9 mouse cellular contexts compared by ENCODE assay signal in genomic region chr6:38492550-38492949, GRCm38 (mm10). TPM values are rescaled to one million over a fixed set of nuclear protein-coding genes. Genes with fewer than 3 reads are reported as not detected.
DNase-seq lines count a peak whose midpoint lies in the region; ATAC-seq lines count a peak whose summit lies in the region.
"Had no signal": no experiment of that assay in that cellular context is flagged by ENCODE, and none has a peak within 500 bp of the region (broad histone marks: within the 10 kb centered on the region; RNA-seq: fewer than 3 reads in every experiment).

No protein-coding gene starts in this region.

- no peak overlapping the region for H3K4me2 ChIP-seq in kidney, embryonic 14.5 days (replicated peaks; ENCODE audit: low read depth, low read length)

- peaks cover 35% of the 10 kb centered on the region for H3K36me3 ChIP-seq in kidney, embryonic 14.5 days (ENCODE audit: control insufficient read depth, insufficient read depth, low read length)

- no peak overlapping the region for H3K4me3 ChIP-seq in kidney, embryonic 14.5 days (ENCODE audit: low read length)
- H3K4me3 ChIP-seq: megakaryocyte, embryonic 14.5 days had no signal

- peak; percentile 17 for DNase-seq in kidney, adult 11 months
- peak; percentile 55 to 60 for DNase-seq in CD8-positive naive resting alpha-beta T cell, adult 2 months (ENCODE audit: low read depth in 2 of 2, low spot score in 2 of 2)
- DNase-seq in adipocyte (ENCODE audit: low spot score), result peak; percentile 59
- DNase-seq in embryo, embryonic 10 days (ENCODE audit: low spot score), result peak; percentile 70
- DNase-seq in kidney, postnatal 25 days, result peak; percentile 44 to 73
- peak; percentile 66 for DNase-seq in retina, embryonic 14.5 days (ENCODE audit: low spot score)
- DNase-seq in frontal cortex, postnatal 36 days (ENCODE audit: low spot score in 2 of 2), result no peak

- H3K9me3 ChIP-seq in kidney, embryonic 14.5 days (ENCODE audit: control insufficient read depth, low read length), result 0 out of 2 replicates have a peak, but pooled peaks cover 2% of the 10 kb centered on the region
- H3K9me3 ChIP-seq: megakaryocyte, embryonic 14.5 days had no signal

- 88% methylated on average over 3 of the region's 3 CpGs for WGBS in kidney, embryonic 14.5 days

- H3K27me3 ChIP-seq in kidney, embryonic 14.5 days (ENCODE audit: control insufficient read depth, insufficient read depth, low read length), result no peaks in the 10 kb centered on the region
- H3K27me3 ChIP-seq: megakaryocyte, embryonic 14.5 days had no signal

- H3K4me1 ChIP-seq in kidney, embryonic 14.5 days (ENCODE audit: control insufficient read depth, insufficient read depth, low read length), result no peaks in the 10 kb centered on the region

- ATAC-seq in kidney, embryonic 14.5 days (ENCODE audit: low FRiP score, low TSS enrichment), result no peak

- H3K27ac ChIP-seq in kidney, embryonic 14.5 days (ENCODE audit: low read depth, low read length), result no peak overlapping the region

- no peak overlapping the region for H3K9ac ChIP-seq in kidney, embryonic 14.5 days (ENCODE audit: low read depth, low read length)

RNA-seq across cellular contexts. Expression of gene Fmc1, which starts 40.8 kb away (rescaled TPM):
- 150 and 178 TPM in 2 replicates for polyA plus RNA-seq in kidney, embryonic 14.5 days (2014; fragmentation: Nextera tagmentation; extraction: Ambion mirVana)

RNA-seq across cellular contexts. Expression of gene Luc7l2, which starts 58.6 kb away (rescaled TPM):
- 61.1 and 74.2 TPM in 2 replicates for polyA plus RNA-seq in kidney, embryonic 14.5 days (2014; fragmentation: Nextera tagmentation; extraction: Ambion mirVana)

RNA-seq across cellular contexts. Expression of gene Ubn2, which starts 58.8 kb away (rescaled TPM):
- polyA plus RNA-seq in kidney, embryonic 14.5 days (2014; fragmentation: Nextera tagmentation; extraction: Ambion mirVana), result 16.2 and 19.9 TPM in 2 replicates

Comparison
In these comparisons a context has a peak if more than half of its experiments do, and no peak if none do; other contexts are left out.
1. DNase-seq: peak in kidney, adult 11 months (single experiment), CD8-positive naive resting alpha-beta T cell, adult 2 months (2 of 2), adipocyte (single experiment), embryo, embryonic 10 days (single experiment), kidney, postnatal 25 days (2 of 2) and retina, embryonic 14.5 days (single experiment); none in frontal cortex, postnatal 36 days (0 of 2).